Mouse (Mus musculus) midbrain, postnatal 0 days (tissue): ENCODE measurements around the gene Cox8a. TPM values are rescaled to one million over a fixed set of nuclear protein-coding genes. Genes with fewer than 3 reads are reported as not detected.
A peak's percentile ranks its signal among the peaks of the same experiment; 100 is the strongest.

Experiments used
- ATAC-seq: fragments of 200-750 bp; cut with Nextera tagmentation; 2 replicates; pipeline ENCODE4 v1.8.0; 2017; ENCODE audit warnings: moderate number of reproducible peaks, mild to moderate bottlenecking, moderate TSS enrichment, moderate library complexity; ENCODE audit not compliant: low FRiP score
- DNase-seq: peaks from one replicate; pipeline ENCODE4 v3.0.0-alpha.2; 2015; ENCODE audit warnings: low spot score
- H3K27ac ChIP-seq: fragments of 300-500 bp; sonication (generic); 2 replicates; pipeline ENCODE4 v1.5.1; 2014; ENCODE audit warnings: low read depth, mild to moderate bottlenecking, low read length, mixed read lengths
- H3K27me3 ChIP-seq: fragments of 300-500 bp; sonication (generic); 2 replicates; pipeline ENCODE4 v1.6.1; 2014; ENCODE audit warnings: low read length, control low read depth, mixed read lengths; ENCODE audit not compliant: insufficient read depth
- H3K36me3 ChIP-seq: fragments of 300-500 bp; sonication (generic); 2 replicates; pipeline ENCODE4 v1.6.1; 2014; ENCODE audit warnings: low read length, control low read depth, mixed read lengths; ENCODE audit not compliant: insufficient read depth
- H3K4me1 ChIP-seq: fragments of 300-500 bp; sonication (generic); 2 replicates; pipeline ENCODE4 v1.6.1; 2014; ENCODE audit warnings: mild to moderate bottlenecking, control low read depth, antibody characterized with exemption, low read length, mixed read lengths; ENCODE audit not compliant: insufficient read depth
- H3K4me2 ChIP-seq: fragments of 300-500 bp; sonication (generic); 2 replicates; pipeline ENCODE4 v1.6.1; 2014; ENCODE audit warnings: low read depth, mild to moderate bottlenecking, low read length, mixed read lengths; ENCODE audit not compliant: poor library complexity, severe bottlenecking
- H3K4me3 ChIP-seq: fragments of 300-500 bp; sonication (generic); 2 replicates; pipeline ENCODE4 v1.5.1; 2014; ENCODE audit warnings: low read depth, mild to moderate bottlenecking, low read length, moderate library complexity
- H3K9ac ChIP-seq: fragments of 300-500 bp; sonication (generic); replicated peaks from 2 replicates; pipeline ENCODE4 v1.6.1; 2014; ENCODE audit warnings: mild to moderate bottlenecking, low read length, moderate library complexity, mixed read lengths; ENCODE audit not compliant: poor library complexity, severe bottlenecking
- H3K9me3 ChIP-seq: fragments of 300-500 bp; sonication (generic); 2 replicates; pipeline ENCODE4 v1.6.1; 2016; ENCODE audit warnings: low read length, control low read depth
- CTCF ChIP-seq: IDR thresholded peaks from 2 replicates; pipeline ENCODE4 v1.5.1; 2016; ENCODE audit warnings: antibody characterized with exemption, mild to moderate bottlenecking
- WGBS: fragments of 180-500 bp; shearing (Covaris S2); extraction: QIAGEN DNeasy Blood & Tissue Kit; methylation state at CpG from one replicate; pipeline ENCODE4 v1.1.7; 2014; 5-methylcytosine and 5-hydroxymethylcytosine counted together
- polyA plus RNA-seq: library from polyadenylated mRNA; unstranded; fragments of >200 nt; fragmentation: Nextera tagmentation; extraction: Ambion mirVana; gene quantifications from 2 replicates; pipeline ENCODE4 v1.2.1, GENCODE M21; 2015
- total RNA-seq: library from RNA; depleted of rRNA; stranded (reverse); fragments of >200 nt; gene quantifications from 2 replicates; pipeline ENCODE4 v1.2.3, GENCODE M21; 2014; rRNA removed

Cox8a gene
- total RNA-seq: 1,114 and 1,471 TPM in 2 replicates
- 1,645 and 1,756 TPM in 2 replicates for polyA plus RNA-seq

DNA sequence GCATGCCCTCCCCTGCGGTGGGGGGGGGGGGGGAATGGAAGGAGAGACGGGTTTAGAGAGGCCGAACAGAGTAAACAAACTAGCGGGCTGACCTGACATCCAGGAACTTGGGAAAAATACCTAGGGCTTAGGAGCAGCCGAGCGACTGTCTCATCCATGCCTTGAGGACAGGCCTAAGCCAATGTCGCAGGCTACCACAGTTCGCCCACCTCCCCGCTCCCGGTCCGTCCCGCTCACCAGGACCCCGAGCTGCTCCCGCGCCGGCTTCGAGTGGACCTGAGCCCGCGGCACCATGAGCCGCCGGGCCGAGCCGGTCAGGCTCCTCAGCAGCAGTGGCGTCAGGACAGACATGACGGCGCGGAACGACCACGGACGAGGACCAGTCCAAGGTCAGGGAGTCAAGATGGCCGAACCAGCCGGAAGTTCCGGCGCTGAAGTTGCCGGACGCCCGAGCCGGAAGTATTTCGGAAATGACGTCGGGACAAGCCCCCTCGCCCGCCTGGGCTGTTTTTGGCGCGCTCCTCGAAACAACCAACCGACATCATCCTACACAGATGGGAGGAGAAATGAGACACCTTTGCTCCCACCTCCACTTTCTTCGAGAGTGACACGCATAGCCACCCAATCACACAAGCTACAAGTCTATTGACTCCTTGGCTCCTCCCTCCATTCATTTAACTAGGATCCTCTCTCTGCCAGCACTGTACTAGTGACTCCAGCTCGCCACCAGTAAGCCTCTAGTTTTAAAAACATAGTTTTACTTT, at the start of gene Cox8a:
Cox8a (minus strand) TSS at position 455 of the 764 bp plus-strand sequence.
- peak within 1 kb of the TSS; percentile 77 for H3K4me2 ChIP-seq
- peak within 1 kb of the TSS; percentile 59 for H3K4me3 ChIP-seq
- H3K4me1 ChIP-seq: peaks cover 8% of the 10 kb centered on the region; the same call in 1 of the 2 replicates
- peaks cover 10% of the 10 kb centered on the region for H3K36me3 ChIP-seq
- H3K27ac ChIP-seq: peak within 1 kb of the TSS; percentile 85
- ATAC-seq (peak; percentile 96), DNase-seq (peak; percentile 98)
- under 1% methylated on average over 50 of the region's 50 CpGs for WGBS
- no peaks in the 10 kb centered on the region for H3K27me3 ChIP-seq
- H3K9me3 ChIP-seq: no peaks in the 10 kb centered on the region
- peak within 1 kb of the TSS; percentile 65 for H3K9ac ChIP-seq
- TF ChIP-seq CTCF: peak; percentile 13; the same call in 1 of the 2 replicates

GRCm38 (mm10) chr19:7266421-7266831, 49.0 kb upstream of the Cox8a start:
- WGBS: 44% methylated on average over 4 of the region's 4 CpGs
- Histone ChIP-seq H3K4me3 (no peak overlapping the region), H3K9me3 (no peaks in the 10 kb centered on the region), H3K4me1 (peaks cover 19% of the 10 kb centered on the region), H3K36me3 (peaks cover 6% of the 10 kb centered on the region; the same call in 1 of the 2 replicates), H3K27me3 (no peaks in the 10 kb centered on the region), H3K9ac (no peak overlapping the region), H3K4me2 (no peak overlapping the region), H3K27ac (no peak overlapping the region)
- ATAC-seq: no peak
- no peak for DNase-seq
- no peak for TF ChIP-seq CTCF

GRCm38 (mm10) chr19:7265478-7266191, 48.2 kb upstream of the Cox8a start:
- DNase-seq (peak; percentile 73), ATAC-seq (no peak)
- no peaks in the 10 kb centered on the region for H3K9me3 ChIP-seq
- no peaks in the 10 kb centered on the region for H3K27me3 ChIP-seq
- H3K4me1 ChIP-seq: peaks cover 19% of the 10 kb centered on the region
- WGBS: 21% methylated on average over 13 of the region's 14 CpGs
- no peaks in the 10 kb centered on the region for H3K36me3 ChIP-seq
- H3K4me3 ChIP-seq: no peak overlapping the region
- TF ChIP-seq CTCF: no peak
- no peak overlapping the region for H3K4me2 ChIP-seq
- H3K27ac ChIP-seq: peak overlapping the region; percentile 18; the same call in 1 of the 2 replicates
- H3K9ac ChIP-seq: no peak overlapping the region

GRCm38 (mm10) chr19:7264766-7265331, 47.4 kb upstream of the Cox8a start:
- ATAC-seq: no peak

DNA sequence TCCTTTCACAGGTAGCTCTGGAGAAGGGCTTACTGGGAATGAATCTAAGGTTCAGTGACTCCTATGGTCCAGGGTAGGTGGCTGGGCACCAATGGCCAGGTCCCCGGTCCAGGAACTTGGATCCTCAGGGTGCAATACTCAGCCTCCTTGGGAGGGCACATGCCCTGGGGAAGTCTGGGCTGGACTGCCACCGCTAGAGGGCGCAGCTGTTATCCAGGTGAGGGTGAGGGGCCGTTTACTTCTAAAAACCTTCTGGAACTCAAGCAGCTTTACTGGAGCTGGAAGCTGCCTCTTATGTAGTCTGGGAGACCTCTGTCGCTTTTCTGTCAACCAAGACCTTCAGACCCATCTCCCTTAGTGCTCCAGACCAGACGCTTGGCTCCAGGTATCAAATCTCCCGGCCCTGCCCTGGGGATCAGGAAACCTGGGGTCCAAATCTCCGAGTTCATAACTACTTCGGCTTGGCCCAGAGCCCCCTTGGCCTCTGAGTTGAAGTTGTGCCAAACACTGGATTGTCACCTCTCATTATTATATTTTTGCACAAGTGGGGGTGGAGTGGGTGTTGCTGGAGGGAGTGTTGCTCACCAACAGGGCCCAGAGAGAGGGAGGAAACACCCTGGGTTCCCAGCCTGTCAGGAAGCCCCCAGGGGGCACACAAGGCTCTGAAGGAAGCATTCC, 46.8 kb upstream of the Cox8a start:
- TF ChIP-seq CTCF: peak; percentile 80
- no peak overlapping the region for H3K4me3 ChIP-seq
- DNase-seq (peak; percentile 76), ATAC-seq (no peak)
- H3K27me3 ChIP-seq: no peaks in the 10 kb centered on the region
- peaks cover 12% of the 10 kb centered on the region for H3K4me1 ChIP-seq
- no peak overlapping the region for H3K4me2 ChIP-seq
- WGBS: 21% methylated on average over 9 of the region's 9 CpGs
- H3K36me3 ChIP-seq: no peaks in the 10 kb centered on the region
- no peaks in the 10 kb centered on the region for H3K9me3 ChIP-seq
- no peak overlapping the region for H3K9ac ChIP-seq
- H3K27ac ChIP-seq: no peak overlapping the region; the same call in 1 of the 2 replicates

More at GRCm38 (mm10) chr19:7264766-7265331, 47.4 kb upstream of the Cox8a start:
- TF ChIP-seq CTCF: no peak
- Histone ChIP-seq H3K36me3 (no peaks in the 10 kb centered on the region), H3K4me3 (no peak overlapping the region), H3K27me3 (no peaks in the 10 kb centered on the region), H3K9ac (no peak overlapping the region), H3K4me1 (peaks cover 18% of the 10 kb centered on the region), H3K4me2 (no peak overlapping the region), H3K27ac (peak overlapping the region; percentile 18; the same call in 1 of the 2 replicates), H3K9me3 (no peaks in the 10 kb centered on the region)
- DNase-seq: peak; percentile 64
- 18% methylated on average over 6 of the region's 6 CpGs for WGBS
